Mouse (Mus musculus): ENCODE results near the gene Capg.

Capg gene

GRCm38 (mm10) chr6:72607676-72608075 is 63.5 kb downstream of the Capg start:
- DNase-seq (ENCODE audit: low read depth, low spot score), result no peak

GRCm38 (mm10) chr6:72608662-72609184 is 64.5 kb downstream of the Capg start:
- DNase-seq (ENCODE audit: low read depth, low spot score), result no peak

DNA sequence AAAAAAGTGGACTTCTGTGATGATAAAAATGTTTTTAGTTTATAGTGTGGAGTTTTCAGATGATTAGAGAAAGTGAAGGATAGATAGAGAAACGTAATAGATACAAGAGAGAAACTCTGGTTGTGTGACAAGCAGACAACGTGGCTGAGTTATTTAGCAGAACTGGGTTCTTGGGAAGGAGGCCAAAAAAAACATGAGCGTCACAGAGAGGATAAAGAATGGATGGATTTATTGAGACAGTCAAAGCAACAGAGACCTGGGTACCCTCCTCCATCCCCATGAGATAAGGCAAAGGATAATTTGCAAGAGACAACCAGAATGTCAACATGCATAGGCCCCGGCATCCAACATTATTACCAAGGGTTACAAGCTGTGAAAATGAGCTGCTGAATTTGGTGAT is 66.1 kb downstream of the Capg start:
- no peak for DNase-seq (ENCODE audit: low read depth, low spot score)

All from retina, postnatal 7 days (tissue).